Mouse (Mus musculus) neural tube, embryonic 11.5 days (tissue): ENCODE measurements around the gene Proca1. TPM values are rescaled to one million over a fixed set of nuclear protein-coding genes. Genes with fewer than 3 reads are reported as not detected.
A peak's percentile ranks its signal among the peaks of the same experiment; 100 is the strongest.

Experiments
- ATAC-seq: fragments of 200-750 bp; cut with Nextera tagmentation; 2 replicates; pipeline ENCODE4 v1.8.0; 2017; ENCODE audit warnings: moderate number of reproducible peaks, mild to moderate bottlenecking, moderate TSS enrichment, moderate library complexity; ENCODE audit not compliant: insufficient read depth, low FRiP score, low TSS enrichment
- DNase-seq: peaks from one replicate; pipeline ENCODE4 v3.0.0-alpha.2; 2015; ENCODE audit warnings: low spot score
- H3K27ac ChIP-seq: fragments of 300-500 bp; sonication (generic); 2 replicates; pipeline ENCODE4 v1.5.1; 2014; ENCODE audit warnings: low read depth, mild to moderate bottlenecking, low read length
- H3K27me3 ChIP-seq: fragments of 300-500 bp; sonication (generic); 2 replicates; pipeline ENCODE4 v1.6.1; 2014; ENCODE audit warnings: mild to moderate bottlenecking, low read length, mixed read lengths; ENCODE audit not compliant: control insufficient read depth, insufficient read depth
- H3K36me3 ChIP-seq: fragments of 300-500 bp; sonication (generic); 2 replicates; pipeline ENCODE4 v1.6.1; 2014; ENCODE audit warnings: mild to moderate bottlenecking, low read length, moderate library complexity, mixed read lengths; ENCODE audit not compliant: control insufficient read depth, insufficient read depth
- H3K4me1 ChIP-seq: fragments of 300-500 bp; sonication (generic); 2 replicates; pipeline ENCODE4 v1.6.1; 2014; ENCODE audit warnings: low read length, mixed read lengths; ENCODE audit not compliant: control insufficient read depth, insufficient read depth
- H3K4me2 ChIP-seq: fragments of 300-500 bp; sonication (generic); 2 replicates; pipeline ENCODE4 v1.6.1; 2014; ENCODE audit warnings: low read depth, mild to moderate bottlenecking, moderate library complexity
- H3K4me3 ChIP-seq: fragments of 300-500 bp; sonication (generic); 2 replicates; pipeline ENCODE4 v1.5.1; 2014; ENCODE audit warnings: low read depth, low read length
- H3K9ac ChIP-seq: fragments of 300-500 bp; sonication (generic); 2 replicates; pipeline ENCODE4 v1.6.1; 2014; ENCODE audit warnings: mild to moderate bottlenecking, low read length
- H3K9me3 ChIP-seq: fragments of 300-500 bp; sonication (generic); 2 replicates; pipeline ENCODE4 v1.6.1; 2016; ENCODE audit warnings: low read length; ENCODE audit not compliant: control insufficient read depth
- WGBS: fragments of 180-500 bp; shearing (Covaris S2); extraction: QIAGEN DNeasy Blood & Tissue Kit; methylation state at CpG from one replicate; pipeline ENCODE4 v1.1.7; 2014; 5-methylcytosine and 5-hydroxymethylcytosine counted together
- polyA plus RNA-seq: library from polyadenylated mRNA; unstranded; fragments of >200 nt; fragmentation: Nextera tagmentation; extraction: Ambion mirVana; gene quantifications from 2 replicates; pipeline ENCODE4 v1.2.1, GENCODE M21; 2014

The Proca1 gene
- polyA plus RNA-seq, 1 experiment from 2014 or later = 0.49 TPM

- Histone ChIP-seq H3K4me2 (peak overlapping the region; percentile 90), H3K27me3 (no peaks in the 10 kb centered on the region), H3K4me1 (peaks cover 22% of the 10 kb centered on the region), H3K27ac (peak overlapping the region; percentile 56; the same call in 1 of the 2 replicates), H3K9me3 (no peaks in the 10 kb centered on the region), H3K36me3 (peaks cover 7% of the 10 kb centered on the region), H3K4me3 (peak overlapping the region; percentile 56), H3K9ac (peak overlapping the region; percentile 50; the same call in 1 of the 2 replicates)
- DNase-seq = no peak
- 1% methylated on average over 23 of the region's 23 CpGs for whole genome bisulfite sequencing
- no peak for ATAC-seq
Measured at GRCm38 (mm10) chr11:78176905-78177331, 16.3 kb upstream of the Proca1 start.

GRCm38 (mm10) chr11:78177437-78177836 is 15.8 kb upstream of the Proca1 start:
- Histone ChIP-seq H3K4me2 (peak overlapping the region; percentile 90), H3K4me3 (peak overlapping the region; percentile 56), H3K36me3 (peaks cover 7% of the 10 kb centered on the region), H3K27ac (0 out of 2 replicates have a peak overlapping the region, but pooled peaks have one; percentile 92), H3K9me3 (no peaks in the 10 kb centered on the region), H3K27me3 (no peaks in the 10 kb centered on the region), H3K9ac (peak overlapping the region; percentile 73; the same call in 1 of the 2 replicates), H3K4me1 (peaks cover 25% of the 10 kb centered on the region)
- under 1% methylated on average over 10 of the region's 10 CpGs for WGBS
- ATAC-seq (no peak), DNase-seq (no peak)

GRCm38 (mm10) chr11:78177903-78178858 is 15.0 kb upstream of the Proca1 start:
- H3K9me3 ChIP-seq = no peaks in the 10 kb centered on the region
- peak overlapping the region; percentile 73 for H3K9ac ChIP-seq
- 1% methylated on average over 62 of the region's 84 CpGs for whole genome bisulfite sequencing
- peaks cover 7% of the 10 kb centered on the region; the same call in 1 of the 2 replicates for H3K36me3 ChIP-seq
- no peaks in the 10 kb centered on the region for H3K27me3 ChIP-seq
- H3K4me3 ChIP-seq = peak overlapping the region; percentile 56
- DNase-seq (peak; percentile 96), ATAC-seq (peak; percentile 80)
- peak overlapping the region; percentile 92 for H3K27ac ChIP-seq
- peaks cover 25% of the 10 kb centered on the region for H3K4me1 ChIP-seq
- peak overlapping the region; percentile 90 for H3K4me2 ChIP-seq

- Histone ChIP-seq H3K4me3 (peak overlapping the region; percentile 56), H3K36me3 (peaks cover 7% of the 10 kb centered on the region; the same call in 1 of the 2 replicates), H3K4me1 (peaks cover 25% of the 10 kb centered on the region), H3K9me3 (no peaks in the 10 kb centered on the region), H3K27ac (peak overlapping the region; percentile 92), H3K9ac (peak overlapping the region; percentile 73), H3K4me2 (peak overlapping the region; percentile 90), H3K27me3 (no peaks in the 10 kb centered on the region)
- DNase-seq (peak; percentile 59), ATAC-seq (peak; percentile 2; the same call in 1 of the 2 replicates)
- WGBS = 1% methylated on average over 29 of the region's 29 CpGs
Measured at GRCm38 (mm10) chr11:78178859-78179437, 14.2 kb upstream of the Proca1 start.

GRCm38 (mm10) chr11:78179438-78179999 is 13.7 kb upstream of the Proca1 start:
- Histone ChIP-seq H3K36me3 (peaks cover 7% of the 10 kb centered on the region; the same call in 1 of the 2 replicates), H3K4me3 (peak overlapping the region; percentile 56), H3K4me2 (peak overlapping the region; percentile 90), H3K27me3 (no peaks in the 10 kb centered on the region), H3K9me3 (no peaks in the 10 kb centered on the region), H3K27ac (no peak overlapping the region), H3K9ac (peak overlapping the region; percentile 29; the same call in 1 of the 2 replicates), H3K4me1 (peaks cover 25% of the 10 kb centered on the region)
- ATAC-seq (no peak), DNase-seq (no peak)
- 31% methylated on average over 8 of the region's 8 CpGs for WGBS

- 78% methylated on average over 6 of the region's 6 CpGs for WGBS
- Histone ChIP-seq H3K27me3 (no peaks in the 10 kb centered on the region), H3K4me3 (no peak overlapping the region), H3K9me3 (no peaks in the 10 kb centered on the region), H3K4me2 (no peak overlapping the region; the same call in 1 of the 2 replicates), H3K27ac (no peak overlapping the region), H3K36me3 (peaks cover 7% of the 10 kb centered on the region; the same call in 1 of the 2 replicates), H3K9ac (no peak overlapping the region), H3K4me1 (peaks cover 25% of the 10 kb centered on the region)
- no peak for ATAC-seq
- DNase-seq = no peak
Measured at GRCm38 (mm10) chr11:78180081-78180761, 13.0 kb upstream of the Proca1 start.

- H3K4me3 ChIP-seq = peak overlapping the region; percentile 85
- peaks cover 25% of the 10 kb centered on the region for H3K4me1 ChIP-seq
- peaks cover 7% of the 10 kb centered on the region; the same call in 1 of the 2 replicates for H3K36me3 ChIP-seq
- no peaks in the 10 kb centered on the region for H3K9me3 ChIP-seq
- no peak overlapping the region for H3K27ac ChIP-seq
- ATAC-seq (no peak), DNase-seq (no peak)
- 52% methylated on average over 2 of the region's 2 CpGs for WGBS
- peak overlapping the region; percentile 61 for H3K4me2 ChIP-seq
- no peaks in the 10 kb centered on the region for H3K27me3 ChIP-seq
- peak overlapping the region; percentile 87; the same call in 1 of the 2 replicates for H3K9ac ChIP-seq
Measured at GRCm38 (mm10) chr11:78181830-78182357, 11.3 kb upstream of the Proca1 start.

GRCm38 (mm10) chr11:78182450-78182849 is 10.7 kb upstream of the Proca1 start:
- no peak overlapping the region for H3K27ac ChIP-seq
- H3K36me3 ChIP-seq = peaks cover 7% of the 10 kb centered on the region; the same call in 1 of the 2 replicates
- DNase-seq = no peak
- H3K4me2 ChIP-seq = peak overlapping the region; percentile 61
- H3K9ac ChIP-seq = peak overlapping the region; percentile 87
- peak overlapping the region; percentile 85 for H3K4me3 ChIP-seq
- no peaks in the 10 kb centered on the region for H3K9me3 ChIP-seq
- no peak for ATAC-seq
- WGBS = 8% methylated on average over 7 of the region's 7 CpGs
- H3K4me1 ChIP-seq = peaks cover 22% of the 10 kb centered on the region
- no peaks in the 10 kb centered on the region for H3K27me3 ChIP-seq
